Mouse (Mus musculus): ENCODE data around the gene Lats1.

- TF ChIP-seq CTCF (IDR thresholded peaks at IDR 0.05; ENCODE audit: low read depth, low read length) = no peak
- TF ChIP-seq GATA1 (IDR thresholded peaks at IDR 0.05; ENCODE audit: borderline replicate concordance, low read length) = no peak
Measured at GRCm38 (mm10) chr10:7667342-7667802, 13.6 kb upstream of the Lats1 start, which contains the start of gene Nup43.

Data from G1E (cell line).